Mouse (Mus musculus): ENCODE data around the gene Rint1. TPM values are rescaled to one million over a fixed set of nuclear protein-coding genes. Genes with fewer than 3 reads are reported as not detected.
"Not testable (repeated sequence)": the region's sequence is repeated elsewhere in the genome, so short reads cannot be mapped to it uniquely, and the experiment has no call there.

Rint1 gene
- total RNA-seq, 2 experiments from 2014 or later: 19.0 to 21.7 TPM

- DNase-seq: peak; percentile 80
Measured at GRCm38 (mm10) chr5:23826321-23827004, 39.0 kb downstream of the Rint1 start.

- DNase-seq: peak; percentile 62
Measured at GRCm38 (mm10) chr5:23830897-23831752, 43.6 kb downstream of the Rint1 start.

- DNase-seq: not testable (repeated sequence)
Measured at GRCm38 (mm10) chr5:23835691-23836090, 48.2 kb downstream of the Rint1 start.

GRCm38 (mm10) chr5:23838158-23838557 is 50.6 kb downstream of the Rint1 start:
- no peak for DNase-seq

- peak; percentile 98 for DNase-seq
Measured at GRCm38 (mm10) chr5:23843674-23844530, 56.4 kb downstream of the Rint1 start, which contains the start of gene Tomm7. Tomm7 (minus strand) TSS chr5:23844161.

GRCm38 (mm10) chr5:23844531-23844841 is 57.0 kb downstream of the Rint1 start:
- peak; percentile 65 for DNase-seq

- DNase-seq: no peak
Measured at GRCm38 (mm10) chr5:23845141-23845540, 57.6 kb downstream of the Rint1 start.

GRCm38 (mm10) chr5:23850345-23851159 is 63.0 kb downstream of the Rint1 start:
- peak; percentile 97 for DNase-seq

GRCm38 (mm10) chr5:23851160-23851555 is 63.6 kb downstream of the Rint1 start:
- not testable (repeated sequence) for DNase-seq

- DNase-seq: peak; percentile 46
Measured at GRCm38 (mm10) chr5:23852916-23853315, 65.4 kb downstream of the Rint1 start.

- DNase-seq: no peak
Measured at GRCm38 (mm10) chr5:23855484-23855883, 68.0 kb downstream of the Rint1 start.

- no peak for DNase-seq
Measured at GRCm38 (mm10) chr5:23856164-23856563, 68.7 kb downstream of the Rint1 start.

GRCm38 (mm10) chr5:23857189-23857588 is 69.7 kb downstream of the Rint1 start:
- DNase-seq: no peak

GRCm38 (mm10) chr5:23858001-23858400 is 70.5 kb downstream of the Rint1 start:
- DNase-seq: no peak

- DNase-seq: peak; percentile 37
Measured at GRCm38 (mm10) chr5:23858643-23859042, 71.1 kb downstream of the Rint1 start.

GRCm38 (mm10) chr5:23859087-23859718 is 71.7 kb downstream of the Rint1 start:
- no peak for DNase-seq

GRCm38 (mm10) chr5:23859896-23860295 is 72.4 kb downstream of the Rint1 start:
- DNase-seq: no peak

GRCm38 (mm10) chr5:23861721-23862120 is 74.2 kb downstream of the Rint1 start:
- no peak for DNase-seq

- peak; percentile 88 for DNase-seq
Measured at GRCm38 (mm10) chr5:23862291-23862690, 74.8 kb downstream of the Rint1 start.

- no peak for DNase-seq
Measured at GRCm38 (mm10) chr5:23863166-23864053, 75.9 kb downstream of the Rint1 start.

Data from heart, postnatal 4 days (tissue).